Mouse (Mus musculus): ENCODE results near the gene Fcgrt.

DNA sequence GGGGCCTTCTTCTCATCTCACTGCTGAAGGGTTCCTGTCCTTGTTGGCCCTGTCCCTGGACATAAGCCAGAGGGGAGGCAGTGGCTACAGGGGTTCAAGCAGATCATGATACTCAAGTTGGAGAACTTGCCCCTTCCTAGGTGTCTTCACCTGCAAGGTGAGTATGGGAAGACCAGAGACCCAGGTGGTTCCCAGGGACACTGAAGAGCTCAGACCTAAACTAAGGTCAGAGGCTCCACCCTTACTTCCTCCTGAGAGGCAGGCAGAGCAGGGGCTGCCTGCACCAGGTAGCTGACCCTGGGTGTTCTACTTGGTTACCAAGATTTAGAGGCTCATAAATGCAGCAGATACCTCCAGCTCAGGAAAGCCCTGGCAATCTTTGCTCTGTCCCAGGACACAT is 18.3 kb upstream of the Fcgrt start:
- TF ChIP-seq CTCF (IDR thresholded peaks at IDR 0.05 in 2 of 3, conservative IDR thresholded peaks at IDR 0.05 in 1 of 3; ENCODE audit: control insufficient read depth in 1 of 3, insufficient read depth in 1 of 3, low read depth in 2 of 3, low read length in 3 of 3, poor library complexity in 1 of 3, severe bottlenecking in 1 of 3) (no peak), E2F4 (IDR thresholded peaks at IDR 0.05; ENCODE audit: borderline replicate concordance, low read depth, low read length) (no peak), EP300 (IDR thresholded peaks at IDR 0.05; ENCODE audit: low read depth in 1 of 2, low read length in 2 of 2) (no peak), MAX (IDR thresholded peaks at IDR 0.05; ENCODE audit: low read length) (no peak), TBP (IDR thresholded peaks at IDR 0.05; ENCODE audit: low read depth, low read length) (no peak), CHD2 (IDR thresholded peaks at IDR 0.05; ENCODE audit: low read length) (no peak), NRF1 (IDR thresholded peaks at IDR 0.05; ENCODE audit: insufficient read depth, low read depth, low read length, poor library complexity, severe bottlenecking) (no peak), HCFC1 (IDR thresholded peaks at IDR 0.05; ENCODE audit: low read depth, low read length) (no peak), POLR2AphosphoS2 (IDR thresholded peaks at IDR 0.05; ENCODE audit: low read length) (no peak), POLR2A (IDR thresholded peaks at IDR 0.05; ENCODE audit: control insufficient read depth in 1 of 2, insufficient read depth in 1 of 2, low read depth in 1 of 2, low read length in 2 of 2, poor library complexity in 1 of 2) (0 out of 4 replicates have a peak, but pooled peaks of 1 of the 2 experiments have one; percentile 5), TAL1 (IDR thresholded peaks at IDR 0.05; ENCODE audit: low read length) (no peak), KAT2A (conservative IDR thresholded peaks at IDR 0.05; ENCODE audit: low read depth, low read length) (no peak)
